8 mouse cellular contexts compared by ENCODE assay signal in genomic region chr9:62420261-62420917, GRCm38 (mm10).
DNase-seq lines count a peak whose midpoint lies in the region; ATAC-seq lines count a peak whose summit lies in the region.

No protein-coding gene starts in this region.

- 50% methylated on average over 10 of the region's 10 CpGs for WGBS in kidney, embryonic 14.5 days
- WGBS in limb, embryonic 11.5 days = 55% methylated on average over 10 of the region's 10 CpGs
- 32% methylated on average over 10 of the region's 10 CpGs for WGBS in neural tube, embryonic 13.5 days

- H3K9me3 ChIP-seq in kidney, embryonic 14.5 days (ENCODE audit: control insufficient read depth, low read length) = no peaks in the 10 kb centered on the region
- H3K9me3 ChIP-seq in limb, embryonic 11.5 days (ENCODE audit: control insufficient read depth, low read length) = no peaks in the 10 kb centered on the region
- H3K9me3 ChIP-seq in neural tube, embryonic 13.5 days = 0 out of 2 replicates have a peak, but pooled peaks cover 4% of the 10 kb centered on the region

- H3K9ac ChIP-seq in kidney, embryonic 14.5 days (ENCODE audit: low read depth, low read length) = 0 out of 2 replicates have a peak overlapping the region, but pooled peaks have one; percentile 37
- peak overlapping the region; percentile 12; the same call in 1 of the 2 replicates for H3K9ac ChIP-seq in limb, embryonic 11.5 days (ENCODE audit: low read length)
- H3K9ac ChIP-seq in neural tube, embryonic 13.5 days = peak overlapping the region; percentile 50

- peaks cover 4% of the 10 kb centered on the region; the same call in 1 of the 2 replicates for H3K36me3 ChIP-seq in kidney, embryonic 14.5 days (ENCODE audit: control insufficient read depth, insufficient read depth, low read length)
- H3K36me3 ChIP-seq in limb, embryonic 11.5 days (ENCODE audit: control insufficient read depth, insufficient read depth, low read length) = no peaks in the 10 kb centered on the region
- peaks cover 50% of the 10 kb centered on the region for H3K36me3 ChIP-seq in neural tube, embryonic 13.5 days

- H3K4me2 ChIP-seq in kidney, embryonic 14.5 days (replicated peaks; ENCODE audit: low read depth, low read length) = peak overlapping the region; percentile 42
- H3K4me2 ChIP-seq in limb, embryonic 11.5 days (ENCODE audit: low read depth, severe bottlenecking) = peak overlapping the region; percentile 45
- no peak overlapping the region; the same call in 1 of the 2 replicates for H3K4me2 ChIP-seq in neural tube, embryonic 13.5 days

- ATAC-seq in kidney, embryonic 14.5 days (ENCODE audit: low FRiP score, low TSS enrichment) = no peak
- no peak for ATAC-seq in limb, embryonic 11.5 days (ENCODE audit: insufficient number of reproducible peaks, low FRiP score, low TSS enrichment, low read depth)
- peak; percentile 16; the same call in 1 of the 2 replicates for ATAC-seq in neural tube, embryonic 13.5 days (ENCODE audit: low read depth)

- no peak overlapping the region; the same call in 1 of the 2 replicates for H3K4me3 ChIP-seq in kidney, embryonic 14.5 days (ENCODE audit: low read length)
- no peak overlapping the region for H3K4me3 ChIP-seq in limb, embryonic 11.5 days (ENCODE audit: low read depth, low read length)
- H3K4me3 ChIP-seq in neural tube, embryonic 13.5 days = no peak overlapping the region

- H3K27me3 ChIP-seq in kidney, embryonic 14.5 days (ENCODE audit: control insufficient read depth, insufficient read depth, low read length) = no peaks in the 10 kb centered on the region
- H3K27me3 ChIP-seq in limb, embryonic 11.5 days (ENCODE audit: control insufficient read depth, insufficient read depth, low read length) = no peaks in the 10 kb centered on the region
- no peaks in the 10 kb centered on the region for H3K27me3 ChIP-seq in neural tube, embryonic 13.5 days

- H3K27ac ChIP-seq in kidney, embryonic 14.5 days (ENCODE audit: low read depth, low read length) = no peak overlapping the region
- no peak overlapping the region for H3K27ac ChIP-seq in limb, embryonic 11.5 days (replicated peaks; ENCODE audit: low read depth, low read length)
- no peak overlapping the region for H3K27ac ChIP-seq in neural tube, embryonic 13.5 days (replicated peaks)

- DNase-seq in kidney, adult 11 months = no peak
- DNase-seq in brain, adult 2 months (ENCODE audit: low read depth, low spot score) = peak; percentile 61
- DNase-seq in heart, adult 18-20 months = peak; percentile 66 to 85
- DNase-seq in limb, embryonic 11.5 days (ENCODE audit: low spot score) = no peak
- no peak for DNase-seq in ovary, postnatal 10 days (ENCODE audit: low spot score)
- no peak for DNase-seq in frontal cortex, postnatal 36 days (ENCODE audit: low spot score in 2 of 2)

- peaks cover 7% of the 10 kb centered on the region; the same call in 1 of the 2 replicates for H3K4me1 ChIP-seq in kidney, embryonic 14.5 days (ENCODE audit: control insufficient read depth, insufficient read depth, low read length)
- peaks cover 7% of the 10 kb centered on the region for H3K4me1 ChIP-seq in limb, embryonic 11.5 days (ENCODE audit: control insufficient read depth, insufficient read depth, low read length)
- H3K4me1 ChIP-seq in neural tube, embryonic 13.5 days (replicated peaks) = peaks cover 24% of the 10 kb centered on the region

Comparison
In these comparisons a context has a peak if more than half of its experiments do, and no peak if none do; other contexts are left out.
1. DNase-seq: peak in brain, adult 2 months (single experiment) and heart, adult 18-20 months (2 of 2); none in kidney, adult 11 months (single experiment), limb, embryonic 11.5 days (single experiment), ovary, postnatal 10 days (single experiment) and frontal cortex, postnatal 36 days (0 of 2).
2. Peak in every context shown above with its lines, with median percentiles within 50 percentile points of each other: H3K9ac ChIP-seq.